In the genomic region with DNA sequence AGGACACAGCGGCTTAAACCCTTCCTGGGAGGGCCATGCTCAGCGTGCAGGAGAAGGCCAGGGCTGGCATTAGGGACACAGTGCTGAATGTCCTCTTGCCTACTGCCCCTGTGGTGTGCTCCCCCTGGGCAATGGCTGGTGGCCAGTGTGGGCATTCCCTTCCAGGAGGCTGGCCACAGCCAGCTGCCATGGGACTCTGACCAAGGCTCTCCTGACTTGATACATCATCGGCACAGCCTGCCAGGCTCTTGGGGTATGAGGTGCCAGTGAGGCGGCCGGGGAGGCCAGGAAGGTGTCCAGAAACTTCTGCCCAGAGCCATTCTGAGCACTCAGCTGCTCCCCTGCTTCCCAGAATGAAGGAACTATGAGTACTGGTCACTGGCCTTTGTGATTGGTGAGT, we compare ENCODE assay signal across 12 mouse cellular contexts.
DNase-seq lines count a peak whose midpoint lies in the region; ATAC-seq lines count a peak whose summit lies in the region.
"Had no signal": no experiment of that assay in that cellular context is flagged by ENCODE, and none has a peak within 500 bp of the region (broad histone marks: within the 10 kb centered on the region; RNA-seq: fewer than 3 reads in every experiment).

No protein-coding gene starts in this region.

- DNase-seq in frontal cortex, adult 2 months (ENCODE audit: extremely low spot score in 1 of 2, low spot score in 1 of 2) = no peak
- DNase-seq in right cerebral cortex, postnatal 14 days = peak; percentile 29
- no peak for DNase-seq in right cerebral cortex, adult 2 months (ENCODE audit: low spot score in 2 of 2)
- DNase-seq in lung, postnatal 36 days = no peak
- DNase-seq in natural killer cell, adult 2 months (ENCODE audit: low spot score in 2 of 2) = no peak
- no peak for DNase-seq in testis, postnatal 10 days (ENCODE audit: low spot score)

- ATAC-seq in frontal cortex, adult (ENCODE audit: low TSS enrichment) = peak; percentile 38; the same call in 1 of the 2 replicates
- ATAC-seq in intestine, embryonic 15.5 days = peak; percentile 52

- 77% methylated on average over 5 of the region's 5 CpGs for WGBS in intestine, embryonic 15.5 days

- H3K9me3 ChIP-seq in intestine, embryonic 15.5 days = no peaks in the 10 kb centered on the region
- H3K9me3 ChIP-seq: hindbrain, embryonic 10.5 days; limb, embryonic 15.5 days; midbrain, embryonic 12.5 days had no signal

- no peaks in the 10 kb centered on the region for H3K36me3 ChIP-seq in intestine, embryonic 15.5 days
- H3K36me3 ChIP-seq: hindbrain, embryonic 10.5 days; limb, embryonic 15.5 days; midbrain, embryonic 12.5 days had no signal

- H3K9ac ChIP-seq in intestine, embryonic 15.5 days = no peak overlapping the region
- H3K9ac ChIP-seq: limb, embryonic 15.5 days; midbrain, embryonic 12.5 days had no signal

- no peaks in the 10 kb centered on the region for H3K27me3 ChIP-seq in intestine, embryonic 15.5 days (replicated peaks)
- H3K27me3 ChIP-seq: CH12.LX; limb, embryonic 15.5 days; midbrain, embryonic 12.5 days had no signal

- H3K4me1 ChIP-seq in intestine, embryonic 15.5 days (replicated peaks) = no peaks in the 10 kb centered on the region
- H3K4me1 ChIP-seq: midbrain, embryonic 12.5 days had no signal

- no peak overlapping the region for H3K4me3 ChIP-seq in intestine, embryonic 15.5 days (replicated peaks)
- H3K4me3 ChIP-seq: hindbrain, embryonic 10.5 days; limb, embryonic 15.5 days; midbrain, embryonic 12.5 days had no signal

- no peak overlapping the region for H3K27ac ChIP-seq in intestine, embryonic 15.5 days
- H3K27ac ChIP-seq: hindbrain, embryonic 10.5 days; limb, embryonic 15.5 days; midbrain, embryonic 12.5 days had no signal

- H3K4me2 ChIP-seq in intestine, embryonic 15.5 days (replicated peaks) = no peak overlapping the region
- H3K4me2 ChIP-seq: limb, embryonic 15.5 days; midbrain, embryonic 12.5 days had no signal
